In genomic region chr5:15933017-15933416, GRCm38 (mm10) we compare ENCODE assay signal across 10 mouse cellular contexts. TPM values are rescaled to one million over a fixed set of nuclear protein-coding genes. Genes with fewer than 3 reads are reported as not detected.
A peak's percentile ranks its signal among the peaks of the same experiment; 100 is the strongest.
DNase-seq lines count a peak whose midpoint lies in the region; ATAC-seq and TF ChIP-seq lines count a peak whose summit lies in the region.
"Had no signal": no experiment of that assay in that cellular context is flagged by ENCODE, and none has a peak within 500 bp of the region (broad histone marks: within the 10 kb centered on the region; RNA-seq: fewer than 3 reads in every experiment).

No protein-coding gene starts in this region.

- peak overlapping the region; percentile 68; the same call in 1 of the 2 replicates for H3K4me3 ChIP-seq in hindbrain, embryonic 13.5 days
- H3K4me3 ChIP-seq in midbrain, embryonic 16.5 days (ENCODE audit: low read depth, low read length): peak overlapping the region; percentile 19; the same call in 1 of the 2 replicates
- H3K4me3 ChIP-seq: heart, adult 2 months had no signal

- H3K4me1 ChIP-seq in hindbrain, embryonic 13.5 days (replicated peaks): peaks cover 13% of the 10 kb centered on the region
- peaks cover 4% of the 10 kb centered on the region for H3K4me1 ChIP-seq in midbrain, embryonic 16.5 days (ENCODE audit: control insufficient read depth, insufficient read depth, low read length)

- TF ChIP-seq CTCF in brain, embryonic 14.5 days (IDR thresholded peaks at IDR 0.05; ENCODE audit: borderline replicate concordance, extremely low read depth, insufficient read depth, insufficient read length): no peak

- ATAC-seq in hindbrain, embryonic 13.5 days (ENCODE audit: low FRiP score): no peak
- no peak for ATAC-seq in midbrain, embryonic 16.5 days

- TF ChIP-seq POLR2A in brain, embryonic 14.5 days (IDR thresholded peaks at IDR 0.05; ENCODE audit: borderline replicate concordance, extremely low read depth, insufficient read depth, insufficient read length, poor library complexity, severe bottlenecking): no peak

- H3K36me3 ChIP-seq in hindbrain, embryonic 13.5 days: no peaks in the 10 kb centered on the region
- H3K36me3 ChIP-seq in midbrain, embryonic 16.5 days (ENCODE audit: control insufficient read depth, insufficient read depth, low read length): no peaks in the 10 kb centered on the region
- H3K36me3 ChIP-seq: lung, embryonic 15.5 days had no signal

- H3K27ac ChIP-seq in hindbrain, embryonic 13.5 days: peak overlapping the region; percentile 98
- H3K27ac ChIP-seq in midbrain, embryonic 16.5 days (ENCODE audit: low read length): peak overlapping the region; percentile 96
- H3K27ac ChIP-seq: heart, adult 2 months; lung, embryonic 15.5 days had no signal

- H3K27me3 ChIP-seq in hindbrain, embryonic 13.5 days: peaks cover 52% of the 10 kb centered on the region
- H3K27me3 ChIP-seq in midbrain, embryonic 16.5 days (ENCODE audit: control insufficient read depth, insufficient read depth, low read depth, low read length): peaks cover 5% of the 10 kb centered on the region

- peak overlapping the region; percentile 68 for H3K4me2 ChIP-seq in hindbrain, embryonic 13.5 days
- H3K4me2 ChIP-seq in midbrain, embryonic 16.5 days (ENCODE audit: low read length): peak overlapping the region; percentile 69

- no peaks in the 10 kb centered on the region for H3K9me3 ChIP-seq in hindbrain, embryonic 13.5 days
- no peaks in the 10 kb centered on the region for H3K9me3 ChIP-seq in midbrain, embryonic 16.5 days (replicated peaks; ENCODE audit: control insufficient read depth, low read length, poor library complexity, severe bottlenecking)
- H3K9me3 ChIP-seq: lung, embryonic 15.5 days had no signal

- no peak overlapping the region for H3K9ac ChIP-seq in hindbrain, embryonic 13.5 days
- H3K9ac ChIP-seq in midbrain, embryonic 16.5 days (ENCODE audit: low read depth, low read length): peak overlapping the region; percentile 92

- DNase-seq in R1 (ENCODE audit: low read depth, low spot score): peak; percentile 32
- peak; percentile 52 for DNase-seq in brain, embryonic 14.5 days (ENCODE audit: low read depth)
- DNase-seq in gastrocnemius, postnatal 25 days: no peak
- DNase-seq in kidney, adult 11 months: no peak
- no peak for DNase-seq in spleen, postnatal 10 days (ENCODE audit: low spot score in 2 of 2)
- DNase-seq: heart, adult 2 months had no signal

- 6% methylated on average over 6 of the region's 6 CpGs for WGBS in hindbrain, embryonic 13.5 days
- WGBS in midbrain, embryonic 16.5 days: 5% methylated on average over 6 of the region's 6 CpGs

RNA-seq across cellular contexts. Expression of gene Cacna2d1, which starts 1.5 kb away (rescaled TPM):
- polyA plus RNA-seq in brain, embryonic 14.5 days (2012; rRNA removed): 40.6 and 43.3 TPM in 2 replicates
- polyA plus RNA-seq in hindbrain, embryonic 13.5 days (2015; fragmentation: Nextera tagmentation; extraction: Ambion mirVana): 38.5 and 38.7 TPM in 2 replicates
- polyA plus RNA-seq in midbrain, embryonic 16.5 days (2015; fragmentation: Nextera tagmentation; extraction: Ambion mirVana): 36.4 and 36.9 TPM in 2 replicates
- 100 to 1,000 TPM; 286 to 312 TPM for total RNA-seq in gastrocnemius, postnatal 25 days (2021)
- total RNA-seq: megakaryocyte-erythroid progenitor cell, adult 5-6 weeks had no signal

Comparison
In these comparisons a context has a peak if more than half of its experiments do, and no peak if none do; other contexts are left out.
1. DNase-seq: peak in R1 (single experiment) and brain, embryonic 14.5 days (single experiment); none in gastrocnemius, postnatal 25 days (single experiment), kidney, adult 11 months (single experiment) and spleen, postnatal 10 days (0 of 2).